Mouse (Mus musculus) heart, postnatal 10 days (tissue): Measurements from ENCODE around the gene Hoxb4. TPM values are rescaled to one million over a fixed set of nuclear protein-coding genes. Genes with fewer than 3 reads are reported as not detected.

Experiments used
- DNase-seq, 2 experiments: peaks; one replicate each; pipeline ENCODE4 v3.0.0; 2021
- intact Hi-C: fragments of 180-260 bp; cut with DNase I; formaldehyde crosslinking; loops from one replicate; pipeline ENCODE4 v1.15.1; 2025
- total RNA-seq, 2 experiments: library from RNA; stranded (reverse); gene quantifications; 2 replicates each; pipeline ENCODE4 v1.2.3; 2021

Gene Hoxb4
- total RNA-seq, 2 experiments from 2014 or later = 1.1 TPM

- intact Hi-C loops = loop anchor here (2.0 kb wide), 1 partner anchor 100 kb away; no protein-coding TSS in a partner anchor
Observed at GRCm38 (mm10) chr11:96311097-96311496, 7.0 kb upstream of the Hoxb4 start.

GRCm38 (mm10) chr11:96311520-96312417, 6.3 kb upstream of the Hoxb4 start:
- DNase-seq = peak; percentile 69 to 72

More at GRCm38 (mm10) chr11:96311097-96311496, 7.0 kb upstream of the Hoxb4 start:
- no peak for DNase-seq

GRCm38 (mm10) chr11:96313134-96313533, 4.9 kb upstream of the Hoxb4 start:
- DNase-seq = no peak
- intact Hi-C loops = no loop called here

More at GRCm38 (mm10) chr11:96311520-96312417, 6.3 kb upstream of the Hoxb4 start:
- intact Hi-C loops = loop anchor here (2.0 kb wide), 1 partner anchor 99 kb away; no protein-coding TSS in a partner anchor

DNA sequence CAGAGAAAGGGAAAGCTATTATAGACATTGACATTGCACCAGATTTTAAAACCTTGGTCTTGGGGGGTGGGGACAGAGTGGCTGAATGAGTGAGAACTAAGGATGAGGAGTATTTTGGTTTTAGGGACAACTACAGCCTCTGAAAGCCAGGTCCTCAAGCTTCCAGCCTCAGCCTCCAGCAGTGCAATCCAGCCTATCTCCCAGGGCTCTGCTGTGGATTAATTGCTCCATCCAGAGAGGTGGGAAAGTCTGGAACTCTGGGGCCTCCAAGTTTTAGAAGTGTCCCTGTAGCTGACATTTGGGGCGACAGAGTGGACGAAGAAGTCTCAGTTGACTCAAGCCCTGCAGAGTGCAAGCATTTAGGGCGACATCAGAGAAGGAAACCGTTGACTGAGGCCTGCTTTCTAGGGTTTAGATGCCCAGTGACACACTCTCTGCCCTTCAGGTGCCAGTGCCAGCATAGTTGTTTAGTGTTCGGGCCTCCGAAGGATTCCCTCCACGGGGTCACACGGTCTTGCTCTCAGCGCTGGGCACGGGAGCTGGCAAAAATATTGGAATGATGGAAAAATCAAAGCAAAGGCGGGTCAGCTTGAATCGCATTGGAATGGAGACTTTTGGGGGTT, 4.2 kb upstream of the Hoxb4 start:
- no peak for DNase-seq
- intact Hi-C loops = loop anchor here (2.0 kb wide), 1 partner anchor 39 kb away; no protein-coding TSS in a partner anchor

DNA sequence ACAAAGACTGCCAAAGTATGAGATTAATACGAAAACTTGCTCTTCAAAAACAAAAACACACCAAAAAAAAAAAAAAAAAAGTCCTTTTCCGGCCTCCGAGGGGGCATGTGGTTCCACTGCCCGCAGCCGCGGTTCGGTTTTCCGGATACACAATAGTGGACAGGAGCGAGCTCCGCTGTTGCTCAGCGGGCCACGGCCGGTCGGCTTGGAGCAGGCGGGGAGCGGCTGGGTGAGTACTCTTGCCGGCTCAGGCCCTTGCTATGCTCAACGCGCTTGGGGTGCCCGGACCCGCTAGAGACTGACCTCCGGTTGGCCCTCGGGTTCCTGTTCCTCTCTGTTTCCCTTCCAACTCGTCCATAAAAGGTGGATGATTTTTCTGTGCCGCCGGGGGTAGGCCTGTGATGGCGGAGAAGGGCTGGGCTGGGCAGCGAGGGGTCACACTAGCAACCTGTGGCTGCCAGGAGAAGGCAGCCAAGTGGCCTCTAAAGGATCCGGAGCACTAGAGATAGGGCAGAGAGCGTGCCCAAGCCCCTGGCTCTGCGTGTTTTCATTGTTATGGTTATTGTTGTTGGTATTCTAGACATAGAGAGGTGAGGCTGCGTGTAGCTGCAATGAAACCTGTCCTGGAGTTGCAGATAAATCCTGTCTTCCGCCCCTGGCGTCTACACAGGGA, 3.3 kb upstream of the Hoxb4 start:
- intact Hi-C loops = loop anchor here (2.0 kb wide), 1 partner anchor 38 kb away; no protein-coding TSS in a partner anchor
- peak in 1 of 2 experiments; percentile 39 for DNase-seq

- intact Hi-C loops = loop anchor here (2.0 kb wide), 1 partner anchor 37 kb away; no protein-coding TSS in a partner anchor
Observed at GRCm38 (mm10) chr11:96315344-96315681, 2.8 kb upstream of the Hoxb4 start.

GRCm38 (mm10) chr11:96316696-96317607, 1.1 kb upstream of the Hoxb4 start:
- no peak for DNase-seq
- intact Hi-C loops = no loop called here

More at GRCm38 (mm10) chr11:96315344-96315681, 2.8 kb upstream of the Hoxb4 start:
- no peak for DNase-seq

GRCm38 (mm10) chr11:96318368-96319070, 452 bp downstream of the Hoxb4 start:
- peak in 1 of 2 experiments; percentile 57 for DNase-seq
- intact Hi-C loops = no loop called here

DNA sequence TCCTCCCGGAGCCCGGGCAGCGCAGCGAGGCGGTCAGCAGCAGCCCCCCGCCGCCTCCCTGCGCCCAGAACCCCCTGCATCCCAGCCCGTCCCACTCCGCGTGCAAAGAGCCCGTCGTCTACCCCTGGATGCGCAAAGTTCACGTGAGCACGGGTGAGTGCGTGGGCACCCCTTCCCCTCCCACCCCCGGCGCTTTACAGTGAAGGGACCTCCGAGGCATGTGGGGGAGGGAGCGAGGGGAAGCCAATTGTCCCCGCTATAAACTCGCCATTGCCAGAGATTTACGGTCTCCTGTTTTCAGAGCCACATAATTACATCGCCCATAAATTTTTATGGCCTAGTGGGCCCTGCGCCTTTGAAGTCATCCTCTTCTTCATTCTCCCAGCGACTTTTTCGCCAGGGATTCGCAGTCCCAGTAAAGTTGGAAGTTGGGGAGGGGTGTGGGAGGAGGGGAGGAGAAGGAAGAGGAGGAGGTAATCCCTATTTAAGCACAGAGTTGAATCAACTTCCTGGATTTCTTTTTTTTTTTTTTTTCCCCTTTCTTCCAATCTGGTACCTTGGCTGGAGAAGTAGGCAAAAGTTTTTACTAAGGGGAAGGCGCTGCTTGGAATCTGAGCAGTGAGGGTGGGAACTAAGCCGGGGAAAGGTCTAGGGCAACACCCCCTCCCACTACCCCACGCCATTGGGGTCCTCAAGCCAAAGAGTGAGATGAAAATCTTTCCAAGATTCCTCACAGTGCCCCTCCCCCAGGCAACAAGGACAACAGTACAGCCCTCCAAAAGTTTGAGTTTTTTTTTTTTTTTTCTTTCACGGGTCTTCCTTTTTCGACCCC, 1.2 kb downstream of the Hoxb4 start:
- DNase-seq = no peak
- intact Hi-C loops = no loop called here

DNA sequence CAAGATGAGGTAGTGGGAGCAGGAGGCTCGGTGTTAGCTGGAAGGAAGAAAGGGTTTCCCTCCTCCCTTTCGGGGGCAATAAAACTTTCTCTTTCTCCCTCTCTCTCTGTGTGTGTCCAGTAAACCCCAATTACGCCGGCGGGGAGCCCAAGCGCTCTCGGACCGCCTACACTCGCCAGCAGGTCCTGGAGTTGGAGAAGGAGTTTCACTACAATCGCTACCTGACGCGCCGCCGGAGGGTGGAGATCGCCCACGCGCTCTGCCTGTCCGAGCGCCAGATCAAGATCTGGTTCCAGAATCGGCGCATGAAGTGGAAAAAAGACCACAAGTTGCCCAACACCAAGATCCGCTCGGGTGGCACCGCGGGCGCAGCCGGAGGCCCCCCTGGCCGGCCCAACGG, 1.8 kb downstream of the Hoxb4 start:
- intact Hi-C loops = no loop called here
- DNase-seq = no peak

DNA sequence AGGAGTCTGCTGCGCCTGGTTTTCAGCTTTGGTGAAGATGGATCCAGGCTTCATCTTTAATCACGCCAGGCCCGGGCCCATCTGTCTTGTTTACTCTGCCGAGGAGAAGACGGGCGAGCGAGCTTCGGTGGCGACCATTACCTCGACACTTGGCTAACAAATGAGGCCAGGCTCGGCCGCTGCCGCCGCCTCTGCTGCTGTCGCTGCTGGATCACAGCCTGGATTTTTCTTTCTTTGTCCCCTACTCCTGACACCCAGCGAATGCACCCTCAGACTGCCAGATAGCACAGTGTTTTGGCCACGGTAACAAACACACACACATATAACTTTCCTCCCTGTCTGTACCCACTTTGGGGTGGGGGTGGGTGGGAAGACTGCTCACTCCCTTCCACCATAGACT, 2.6 kb downstream of the Hoxb4 start:
- intact Hi-C loops = no loop called here
- no peak for DNase-seq

DNA sequence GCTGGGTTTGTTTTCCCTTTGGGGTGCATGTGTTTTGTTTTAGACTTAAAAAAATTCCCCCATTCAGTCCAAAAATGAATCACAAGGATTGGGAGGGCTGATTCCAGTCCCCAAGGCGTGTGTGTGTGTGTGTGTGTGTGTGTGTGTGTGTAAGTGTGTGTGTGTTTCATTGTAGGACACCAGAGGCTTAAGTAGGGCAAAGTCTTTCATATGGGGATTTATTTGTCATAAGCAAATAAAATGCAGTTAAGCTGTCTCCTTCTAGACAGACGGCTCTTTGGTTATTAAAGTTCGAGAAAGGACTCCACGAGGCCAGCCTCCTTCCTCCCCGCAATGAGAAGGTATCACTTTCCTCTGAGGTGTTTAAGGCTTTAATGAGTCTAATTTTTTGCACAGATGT, 3.8 kb downstream of the Hoxb4 start:
- intact Hi-C loops = no loop called here
- DNase-seq = no peak

GRCm38 (mm10) chr11:96322738-96323137, 4.7 kb downstream of the Hoxb4 start:
- intact Hi-C loops = no loop called here
- DNase-seq = no peak

- no peak for DNase-seq
Observed at GRCm38 (mm10) chr11:96323154-96323553, 5.1 kb downstream of the Hoxb4 start, which contains the start of gene Hoxb3. Hoxb3 (plus strand) TSS chr11:96323326.

DNA sequence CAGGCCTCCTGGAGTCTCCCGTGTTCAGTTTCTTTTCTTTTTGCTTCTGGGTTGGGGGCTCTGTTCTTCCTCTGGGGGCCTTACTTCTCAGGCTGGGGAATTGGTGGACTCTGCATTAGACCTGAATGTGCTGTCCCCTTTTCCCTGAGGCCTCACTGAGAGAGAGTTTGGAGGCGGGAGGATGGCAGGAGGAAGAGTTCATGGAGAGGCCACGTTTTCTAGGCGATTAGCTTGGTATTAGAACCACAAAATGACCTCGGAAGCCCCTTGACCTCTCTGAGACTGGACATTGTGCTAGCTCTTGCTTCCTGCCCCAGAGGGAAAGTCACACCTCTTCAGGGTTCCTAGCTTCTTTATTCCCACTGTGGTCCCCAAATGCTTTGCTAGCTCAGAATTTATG, 6.1 kb downstream of the Hoxb4 start:
- intact Hi-C loops = no loop called here
- DNase-seq = no peak

More at GRCm38 (mm10) chr11:96323154-96323553, 5.1 kb downstream of the Hoxb4 start, which contains the start of gene Hoxb3:
- intact Hi-C loops = no loop called here

DNA sequence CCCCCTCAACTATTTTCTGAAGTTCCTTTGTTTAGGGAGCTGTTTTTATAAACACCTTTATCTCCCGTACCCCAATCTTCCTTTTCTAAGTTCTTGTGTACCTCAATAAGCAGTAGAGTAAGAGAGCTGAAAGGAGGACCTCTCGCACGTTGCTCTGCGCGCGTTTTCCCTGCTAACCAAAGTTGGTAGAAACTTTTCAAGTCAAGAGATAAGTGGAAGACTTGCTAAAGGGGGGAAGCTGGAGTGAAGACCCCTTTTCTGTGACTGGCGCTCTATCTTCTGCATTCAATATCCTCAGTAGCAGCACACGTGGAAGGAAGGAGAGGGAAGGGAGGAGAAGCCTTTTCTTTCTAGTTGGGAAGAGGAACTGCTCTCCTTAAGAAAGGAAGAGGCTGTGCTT, 6.9 kb downstream of the Hoxb4 start:
- intact Hi-C loops = no loop called here
- DNase-seq = no peak

DNA sequence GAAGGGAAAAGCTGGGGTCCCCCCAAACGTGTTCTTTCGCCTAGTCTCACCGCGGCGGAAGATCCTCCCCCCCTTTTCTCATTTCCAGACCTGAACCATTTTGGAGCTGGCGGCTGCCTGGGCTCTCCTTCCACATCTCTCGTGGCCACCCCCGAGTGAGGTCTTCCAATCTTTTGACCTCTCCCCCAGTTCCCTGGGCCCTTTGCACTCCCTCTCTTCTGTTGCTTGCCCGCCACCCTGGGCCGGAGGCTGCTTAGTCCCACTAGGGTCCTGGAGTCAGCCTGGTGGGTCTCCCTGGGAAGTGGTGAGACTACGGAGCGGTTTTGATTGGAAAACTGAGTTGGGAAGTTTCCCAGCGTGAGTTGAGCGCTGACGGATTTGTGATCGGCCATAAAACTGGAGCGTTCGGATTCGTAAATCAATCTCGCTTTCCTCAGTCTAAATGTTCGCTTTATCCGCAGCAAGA, 7.7 kb downstream of the Hoxb4 start:
- no peak for DNase-seq
- intact Hi-C loops = no loop called here

GRCm38 (mm10) chr11:96326705-96327104, 8.6 kb downstream of the Hoxb4 start:
- intact Hi-C loops = no loop called here
- DNase-seq = no peak
